Mouse (Mus musculus) embryo, embryonic 11.5 days (tissue): ENCODE results near the gene Slc37a3.

ENCODE experiments used
- DNase-seq: peaks from one replicate; pipeline ENCODE4 v3.0.0-alpha.2; 2012; ENCODE audit warnings: low read depth, low spot score

Slc37a3 gene

DNA sequence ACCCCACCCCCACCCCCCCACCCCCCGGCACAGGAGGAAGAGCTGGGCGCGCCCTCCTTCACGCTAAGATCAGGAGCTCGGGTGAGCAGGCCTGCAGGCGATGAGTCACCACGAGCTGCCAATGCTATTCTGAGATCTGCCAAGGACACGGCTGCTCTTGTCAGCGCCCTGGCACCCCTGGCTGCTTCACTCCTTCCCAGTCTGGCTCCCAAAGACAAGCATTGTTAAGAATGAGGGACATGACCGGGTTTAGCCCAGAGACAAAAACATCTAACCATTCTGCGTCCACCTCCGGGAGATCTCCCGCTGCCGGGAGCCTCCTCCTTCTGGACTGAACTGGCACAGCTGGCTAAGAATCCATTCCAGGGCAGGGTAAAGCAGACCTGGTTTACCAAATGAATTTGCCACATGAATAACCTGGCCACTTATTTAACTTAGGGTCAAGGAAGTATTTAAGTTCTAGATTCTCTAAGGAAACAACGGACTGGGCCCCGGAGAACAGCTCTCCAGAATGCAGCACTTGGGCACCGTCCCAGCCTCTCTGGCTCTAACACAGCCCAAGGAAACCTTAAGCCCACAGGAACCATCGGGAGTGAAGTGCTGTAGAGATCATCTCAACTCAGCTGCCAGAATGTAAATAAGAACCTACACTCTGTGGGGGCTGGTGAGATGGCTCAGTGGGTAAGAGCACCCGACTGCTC lies 58.3 kb downstream of the Slc37a3 start:
- DNase-seq, result no peak

DNA sequence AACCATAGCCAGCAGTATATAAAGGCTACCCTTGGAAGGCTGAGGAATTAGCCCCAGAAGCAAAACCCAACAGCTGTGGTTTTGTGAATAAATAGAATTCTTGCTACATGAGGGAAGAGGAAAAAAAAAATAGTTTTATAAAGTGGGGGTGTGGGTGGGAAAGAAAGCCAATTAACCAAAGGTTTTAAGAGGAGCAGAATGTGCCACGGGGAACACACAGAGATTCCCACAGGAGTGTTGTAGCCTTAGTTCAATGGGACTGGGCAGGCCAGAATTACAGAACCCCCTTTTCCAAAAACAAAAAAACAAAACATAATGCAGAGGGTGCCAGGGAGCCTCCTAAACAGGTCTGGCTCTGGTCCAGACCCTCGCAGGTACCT lies 58.9 kb downstream of the Slc37a3 start:
- no peak for DNase-seq

DNA sequence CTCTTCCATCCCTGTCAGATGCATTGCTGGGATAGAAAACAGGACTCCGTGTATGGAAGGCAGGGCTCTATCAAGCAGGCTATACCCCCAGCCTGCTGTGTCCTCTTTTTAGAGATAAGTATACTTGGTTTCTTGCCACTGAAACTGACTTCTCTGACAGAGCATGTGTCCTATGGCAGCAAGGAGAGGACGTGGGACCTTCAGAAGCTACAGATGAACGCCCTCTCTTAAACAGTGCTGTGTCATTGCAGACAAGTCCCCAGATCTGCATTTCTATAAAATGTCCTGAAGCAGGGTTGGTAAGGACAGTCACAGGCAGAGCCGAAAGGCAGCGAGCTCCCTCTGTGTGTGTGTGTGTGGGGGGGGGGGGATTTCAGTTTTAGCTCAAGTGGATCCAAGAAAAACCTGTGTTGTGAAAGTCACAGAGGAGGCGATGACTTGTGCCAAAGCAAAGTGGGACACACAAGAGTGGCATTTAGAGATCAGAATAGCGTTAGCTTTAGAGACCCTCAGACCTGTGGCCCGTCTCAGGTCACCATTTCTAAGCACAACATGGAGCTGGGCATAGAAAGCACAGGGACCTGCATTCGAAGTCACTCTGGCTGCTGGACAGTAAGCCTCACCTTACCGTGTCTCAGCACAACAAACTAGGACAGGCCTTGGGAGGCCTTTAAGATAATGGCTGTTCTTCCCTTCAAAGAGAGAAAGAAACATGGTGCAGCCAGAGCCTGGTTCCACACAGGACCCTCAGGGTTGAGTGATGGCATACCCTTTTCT lies 59.4 kb downstream of the Slc37a3 start:
- DNase-seq, result no peak

- no peak for DNase-seq
Measured at GRCm38 (mm10) chr6:39316089-39316488, 61.4 kb downstream of the Slc37a3 start.

DNA sequence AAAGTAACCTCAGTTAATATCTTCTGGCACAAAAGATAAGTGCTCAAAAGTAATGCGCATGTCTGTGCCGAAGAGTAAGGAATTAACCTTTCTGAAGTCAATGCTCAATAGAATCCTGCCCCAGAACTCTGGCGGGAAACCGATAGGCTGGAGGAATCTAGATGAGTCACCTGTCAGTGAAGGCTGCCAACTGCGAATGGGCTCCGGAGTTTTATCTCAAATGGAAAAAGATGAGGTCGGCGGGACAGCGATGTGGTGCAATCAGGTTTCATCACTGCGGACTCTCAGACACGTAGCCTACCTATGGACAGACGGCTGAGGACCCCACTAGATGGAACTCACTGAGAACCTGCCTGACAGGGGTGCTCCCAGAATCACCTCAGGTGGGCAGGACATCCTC lies 63.0 kb downstream of the Slc37a3 start:
- no peak for DNase-seq

DNA sequence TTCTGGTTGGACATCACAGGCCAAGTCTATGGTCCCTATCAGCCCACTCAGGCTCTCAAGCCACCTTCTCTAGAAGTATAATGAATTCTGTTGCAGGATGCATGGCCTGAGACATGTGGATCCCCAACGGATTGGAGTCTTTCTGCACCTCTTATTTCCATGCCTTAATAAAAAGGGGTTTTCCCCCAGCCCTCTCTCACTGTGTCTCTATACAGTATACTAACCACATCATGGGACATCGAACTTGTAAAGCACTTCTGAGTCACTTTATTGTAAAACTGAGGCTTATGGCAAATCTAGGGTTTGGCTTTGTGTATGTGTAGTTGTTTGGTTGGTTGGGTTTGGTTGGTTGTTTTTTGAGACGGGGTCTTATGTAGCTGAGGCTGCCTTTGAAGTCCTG lies 65.7 kb downstream of the Slc37a3 start:
- no peak for DNase-seq

DNA sequence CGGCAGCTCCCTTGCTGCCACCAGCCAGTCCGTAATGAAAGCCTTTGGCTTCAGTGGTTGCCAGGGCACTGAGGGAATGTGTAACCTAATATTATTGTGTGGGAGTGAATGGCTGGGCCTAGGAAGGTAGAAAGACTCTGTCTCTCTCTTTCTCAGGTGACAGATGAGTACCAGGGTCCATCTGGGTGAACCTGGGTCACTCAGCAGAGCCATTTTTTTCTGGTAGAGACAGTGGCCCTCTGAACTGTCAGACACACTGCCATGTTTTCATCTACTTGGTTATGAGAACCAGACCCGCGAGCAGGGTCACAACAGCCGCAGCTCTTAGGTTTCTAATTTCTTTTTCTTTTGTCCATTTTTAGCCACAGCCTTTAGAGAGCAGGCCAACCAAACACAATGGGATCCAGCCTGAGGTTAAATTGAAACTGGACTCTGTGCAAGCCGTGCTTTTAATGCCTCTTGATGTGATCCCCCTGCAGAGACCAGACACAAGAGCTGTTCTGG lies 73.1 kb downstream of the Slc37a3 start:
- DNase-seq, result no peak

- no peak for DNase-seq
Measured at GRCm38 (mm10) chr6:39301484-39301883, 76.0 kb downstream of the Slc37a3 start.

DNA sequence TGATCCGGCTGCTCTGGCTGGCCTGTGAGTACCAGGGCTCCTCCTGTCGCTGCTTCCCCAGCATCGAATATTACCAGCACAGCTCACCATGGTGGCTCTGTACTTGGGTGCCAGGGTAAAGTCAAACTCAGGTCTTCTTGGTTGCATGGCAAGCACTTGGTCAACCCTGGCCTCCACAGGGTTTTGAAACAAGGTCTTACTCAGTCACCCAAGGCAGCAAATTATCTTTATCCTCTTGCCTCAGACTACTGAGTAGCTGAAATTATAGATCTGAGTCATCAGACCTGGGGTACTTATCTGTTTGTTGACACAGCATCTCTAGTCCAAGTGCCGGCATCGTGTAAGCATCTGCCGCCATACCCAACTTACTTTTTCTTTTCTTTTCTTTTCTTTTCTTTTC lies 80.4 kb downstream of the Slc37a3 start:
- no peak for DNase-seq

DNA sequence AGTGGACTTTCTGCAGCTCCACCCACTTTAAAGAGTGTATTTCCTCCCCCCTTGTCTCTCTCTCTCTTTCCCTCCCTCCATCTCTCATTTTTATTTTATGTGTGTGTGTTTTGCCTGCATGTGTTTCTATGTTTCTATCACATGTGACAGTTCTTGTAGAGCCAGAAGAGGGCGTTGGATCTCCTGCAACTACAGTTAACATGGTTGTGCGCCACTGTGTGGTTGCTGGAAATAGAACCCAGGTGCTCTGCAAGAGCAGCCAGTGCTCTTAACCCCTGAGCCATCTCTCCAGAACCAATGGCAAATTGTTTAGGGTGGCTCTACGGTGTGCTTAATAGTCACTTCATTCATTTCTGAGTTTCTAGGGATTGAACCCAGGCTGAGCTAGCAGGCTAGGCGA lies 81.0 kb downstream of the Slc37a3 start:
- no peak for DNase-seq

- DNase-seq, result no peak
Measured at GRCm38 (mm10) chr6:39295727-39296411, 81.6 kb downstream of the Slc37a3 start.

DNA sequence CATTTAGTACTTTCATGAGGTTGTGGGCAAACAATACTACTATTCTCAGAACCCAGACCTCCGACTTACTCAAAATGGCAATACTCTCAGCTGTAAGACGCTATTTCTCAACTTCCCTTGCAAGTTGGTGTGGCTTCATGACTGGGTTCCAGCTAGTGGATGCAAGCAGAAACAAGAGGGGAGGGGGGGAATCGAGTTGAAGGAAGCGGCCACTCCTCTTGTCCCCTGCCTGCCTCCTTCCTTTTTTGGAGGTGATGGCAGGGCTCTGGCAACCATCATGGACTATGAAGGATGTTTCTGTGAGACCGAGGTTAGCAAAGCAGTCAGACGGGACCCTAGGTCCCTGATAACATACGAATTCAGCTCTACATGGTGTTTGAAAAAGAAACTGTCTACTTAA lies 87.8 kb downstream of the Slc37a3 start:
- no peak for DNase-seq

- no peak for DNase-seq
Measured at GRCm38 (mm10) chr6:39287782-39288181, 89.7 kb downstream of the Slc37a3 start.

DNA sequence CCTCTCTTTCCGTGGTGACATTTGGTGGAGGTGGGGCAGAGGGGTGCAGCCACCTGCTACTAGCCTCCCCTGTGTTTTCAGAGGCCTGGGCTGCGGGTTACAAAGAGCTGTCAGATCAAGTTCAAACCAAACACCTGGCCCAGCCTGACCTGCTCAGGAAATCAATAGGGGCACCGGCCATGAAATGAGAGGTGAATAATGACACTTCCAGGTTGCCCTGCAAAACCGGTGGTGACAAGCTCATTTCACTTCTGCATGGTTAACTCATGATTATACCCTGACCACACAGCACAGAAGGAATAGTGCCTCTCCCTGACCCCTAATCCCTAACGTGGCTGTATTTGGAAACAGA lies 90.8 kb downstream of the Slc37a3 start:
- no peak for DNase-seq

- DNase-seq, result no peak
Measured at GRCm38 (mm10) chr6:39286053-39286731, 91.3 kb downstream of the Slc37a3 start.

GRCm38 (mm10) chr6:39284836-39285235 lies 92.6 kb downstream of the Slc37a3 start:
- no peak for DNase-seq
